Mouse (Mus musculus) heart, embryonic 11.5 days (tissue): ENCODE results near the gene Arhgap20. TPM values are rescaled to one million over a fixed set of nuclear protein-coding genes. Genes with fewer than 3 reads are reported as not detected.

ENCODE experiments used
- ATAC-seq: fragments of 200-750 bp; cut with Nextera tagmentation; replicated peaks from 2 replicates; pipeline ENCODE4 v1.8.0; 2017; ENCODE audit warnings: moderate library complexity; ENCODE audit not compliant: insufficient number of reproducible peaks, low FRiP score, low TSS enrichment
- H3K27ac ChIP-seq: fragments of 300-500 bp; sonication (generic); 2 replicates; pipeline ENCODE4 v1.5.1; 2014; ENCODE audit warnings: mild to moderate bottlenecking, low read depth, low read length
- H3K27me3 ChIP-seq: fragments of 300-500 bp; sonication (generic); 2 replicates; pipeline ENCODE4 v1.6.1; 2014; ENCODE audit warnings: mild to moderate bottlenecking, low read length, mixed read lengths; ENCODE audit not compliant: control insufficient read depth, insufficient read depth
- H3K36me3 ChIP-seq: fragments of 300-500 bp; sonication (generic); 2 replicates; pipeline ENCODE4 v1.6.1; 2014; ENCODE audit warnings: mild to moderate bottlenecking, low read length, moderate library complexity, mixed read lengths; ENCODE audit not compliant: control insufficient read depth, insufficient read depth
- H3K4me1 ChIP-seq: fragments of 300-500 bp; sonication (generic); 2 replicates; pipeline ENCODE4 v1.6.1; 2014; ENCODE audit warnings: low read length; ENCODE audit not compliant: control insufficient read depth, insufficient read depth
- H3K4me2 ChIP-seq: fragments of 300-500 bp; sonication (generic); 2 replicates; pipeline ENCODE4 v1.6.1; 2014; ENCODE audit warnings: mild to moderate bottlenecking, moderate library complexity
- H3K4me3 ChIP-seq: fragments of 300-500 bp; sonication (generic); 2 replicates; pipeline ENCODE4 v1.5.1; 2014; ENCODE audit warnings: low read depth, low read length
- H3K9ac ChIP-seq: fragments of 300-500 bp; sonication (generic); 2 replicates; pipeline ENCODE4 v1.6.1; 2014; ENCODE audit warnings: mild to moderate bottlenecking, low read depth, low read length, moderate library complexity
- H3K9me3 ChIP-seq: fragments of 300-500 bp; sonication (generic); replicated peaks from 2 replicates; pipeline ENCODE4 v1.6.1; 2016; ENCODE audit warnings: low read length; ENCODE audit not compliant: control insufficient read depth
- WGBS: fragments of 180-500 bp; shearing (Covaris S2); extraction: QIAGEN DNeasy Blood & Tissue Kit; methylation state at CpG from one replicate; pipeline ENCODE4 v1.1.7; 2014; ENCODE audit not compliant: insufficient replicate concordance; 5-methylcytosine and 5-hydroxymethylcytosine counted together
- polyA plus RNA-seq: library from polyadenylated mRNA; unstranded; fragments of >200 nt; fragmentation: Nextera tagmentation; extraction: Ambion mirVana; gene quantifications from 2 replicates; pipeline ENCODE4 v1.2.1, GENCODE M21; 2014

The Arhgap20 gene
- polyA plus RNA-seq, 1 experiment from 2014 or later = 0.59 TPM

- ATAC-seq = no peak
- Histone ChIP-seq H3K27ac (no peak overlapping the region), H3K27me3 (no peaks in the 10 kb centered on the region), H3K36me3 (no peaks in the 10 kb centered on the region), H3K9me3 (no peaks in the 10 kb centered on the region), H3K4me2 (no peak overlapping the region), H3K9ac (no peak overlapping the region), H3K4me1 (no peaks in the 10 kb centered on the region), H3K4me3 (no peak overlapping the region)
- 88% methylated on average over 7 of the region's 7 CpGs for WGBS
These were observed 16.0 kb downstream of the Arhgap20 start for GRCm38 (mm10) chr9:51781092-51781491.

GRCm38 (mm10) chr9:51787380-51787779 lies 22.2 kb downstream of the Arhgap20 start:
- H3K9ac ChIP-seq = no peak overlapping the region
- no peaks in the 10 kb centered on the region for H3K27me3 ChIP-seq
- no peaks in the 10 kb centered on the region for H3K4me1 ChIP-seq
- H3K27ac ChIP-seq = no peak overlapping the region
- no peaks in the 10 kb centered on the region for H3K9me3 ChIP-seq
- no peak overlapping the region for H3K4me2 ChIP-seq
- H3K4me3 ChIP-seq = no peak overlapping the region
- no peak for ATAC-seq
- no peaks in the 10 kb centered on the region for H3K36me3 ChIP-seq
- 34% methylated on average over 6 of the region's 6 CpGs for WGBS

GRCm38 (mm10) chr9:51788466-51788865 lies 23.3 kb downstream of the Arhgap20 start:
- ATAC-seq = no peak
- WGBS = 71% methylated on average over 1 of the region's 1 CpGs

GRCm38 (mm10) chr9:51795206-51795605 lies 30.1 kb downstream of the Arhgap20 start:
- WGBS = 72% methylated on average over 6 of the region's 6 CpGs
- H3K9ac ChIP-seq = no peak overlapping the region

More at GRCm38 (mm10) chr9:51788466-51788865, 23.3 kb downstream of the Arhgap20 start:
- no peaks in the 10 kb centered on the region for H3K27me3 ChIP-seq
- no peak overlapping the region for H3K9ac ChIP-seq
- no peaks in the 10 kb centered on the region for H3K9me3 ChIP-seq
- no peak overlapping the region for H3K4me3 ChIP-seq
- H3K27ac ChIP-seq = no peak overlapping the region
- no peaks in the 10 kb centered on the region for H3K36me3 ChIP-seq
- H3K4me2 ChIP-seq = no peak overlapping the region
- no peaks in the 10 kb centered on the region for H3K4me1 ChIP-seq

GRCm38 (mm10) chr9:51798251-51798650 lies 33.1 kb downstream of the Arhgap20 start:
- WGBS = 72% methylated on average over 5 of the region's 5 CpGs
- no peak for ATAC-seq

More at GRCm38 (mm10) chr9:51795206-51795605, 30.1 kb downstream of the Arhgap20 start:
- no peak overlapping the region for H3K27ac ChIP-seq
- H3K9me3 ChIP-seq = no peaks in the 10 kb centered on the region
- no peaks in the 10 kb centered on the region for H3K4me1 ChIP-seq
- H3K36me3 ChIP-seq = no peaks in the 10 kb centered on the region
- no peaks in the 10 kb centered on the region for H3K27me3 ChIP-seq
- H3K4me3 ChIP-seq = no peak overlapping the region
- no peak overlapping the region for H3K4me2 ChIP-seq
- no peak for ATAC-seq

GRCm38 (mm10) chr9:51799156-51799555 lies 34.0 kb downstream of the Arhgap20 start:
- no peak overlapping the region for H3K4me2 ChIP-seq
- no peaks in the 10 kb centered on the region for H3K4me1 ChIP-seq
- H3K9me3 ChIP-seq = no peaks in the 10 kb centered on the region
- no peak overlapping the region for H3K9ac ChIP-seq
- H3K36me3 ChIP-seq = no peaks in the 10 kb centered on the region
- H3K27me3 ChIP-seq = no peaks in the 10 kb centered on the region
- H3K27ac ChIP-seq = no peak overlapping the region
- no peak for ATAC-seq
- 62% methylated on average over 9 of the region's 9 CpGs for WGBS
- H3K4me3 ChIP-seq = no peak overlapping the region

More at GRCm38 (mm10) chr9:51798251-51798650, 33.1 kb downstream of the Arhgap20 start:
- Histone ChIP-seq H3K4me1 (no peaks in the 10 kb centered on the region), H3K4me3 (no peak overlapping the region), H3K36me3 (no peaks in the 10 kb centered on the region), H3K27me3 (no peaks in the 10 kb centered on the region), H3K27ac (no peak overlapping the region), H3K9ac (no peak overlapping the region), H3K4me2 (no peak overlapping the region), H3K9me3 (no peaks in the 10 kb centered on the region)

GRCm38 (mm10) chr9:51807272-51807671 lies 42.1 kb downstream of the Arhgap20 start:
- H3K4me3 ChIP-seq = no peak overlapping the region
- no peak overlapping the region for H3K4me2 ChIP-seq
- H3K9me3 ChIP-seq = no peaks in the 10 kb centered on the region
- H3K27ac ChIP-seq = no peak overlapping the region
- no peak for ATAC-seq
- WGBS = 81% methylated on average over 3 of the region's 3 CpGs
- H3K36me3 ChIP-seq = no peaks in the 10 kb centered on the region
- H3K4me1 ChIP-seq = no peaks in the 10 kb centered on the region
- no peak overlapping the region for H3K9ac ChIP-seq
- H3K27me3 ChIP-seq = no peaks in the 10 kb centered on the region

- Histone ChIP-seq H3K27ac (no peak overlapping the region), H3K4me3 (no peak overlapping the region), H3K4me1 (no peaks in the 10 kb centered on the region), H3K9me3 (no peaks in the 10 kb centered on the region), H3K27me3 (no peaks in the 10 kb centered on the region), H3K4me2 (no peak overlapping the region), H3K9ac (no peak overlapping the region), H3K36me3 (no peaks in the 10 kb centered on the region)
- no peak for ATAC-seq
- 85% methylated on average over 1 of the region's 1 CpGs for WGBS
These were observed 47.8 kb downstream of the Arhgap20 start for GRCm38 (mm10) chr9:51812931-51813330.

- 87% methylated on average over 7 of the region's 7 CpGs for WGBS
- Histone ChIP-seq H3K27ac (no peak overlapping the region), H3K4me1 (no peaks in the 10 kb centered on the region), H3K4me2 (no peak overlapping the region), H3K27me3 (no peaks in the 10 kb centered on the region), H3K36me3 (no peaks in the 10 kb centered on the region), H3K9ac (no peak overlapping the region), H3K9me3 (no peaks in the 10 kb centered on the region), H3K4me3 (no peak overlapping the region)
- ATAC-seq = no peak
These were observed 59.4 kb downstream of the Arhgap20 start for GRCm38 (mm10) chr9:51824516-51824915.
